Mouse (Mus musculus): Measurements from ENCODE around the gene Hpse2. TPM values are rescaled to one million over a fixed set of nuclear protein-coding genes. Genes with fewer than 3 reads are reported as not detected.
"Not testable (repeated sequence)": the region's sequence is repeated elsewhere in the genome, so short reads cannot be mapped to it uniquely, and the experiment has no call there.

The Hpse2 gene
- total RNA-seq, 1 experiment from 2014 or later, result not detected

- DNase-seq, result no peak
Observed at GRCm38 (mm10) chr19:42839621-42840294, 548.4 kb downstream of the Hpse2 start.

- DNase-seq, result no peak
Observed at GRCm38 (mm10) chr19:42839118-42839517, 549.0 kb downstream of the Hpse2 start.

GRCm38 (mm10) chr19:42838271-42838670 is 549.9 kb downstream of the Hpse2 start:
- DNase-seq, result no peak

- no peak for DNase-seq
Observed at GRCm38 (mm10) chr19:42837591-42837990, 550.6 kb downstream of the Hpse2 start.

GRCm38 (mm10) chr19:42833126-42833525 is 555.0 kb downstream of the Hpse2 start:
- DNase-seq, result no peak

GRCm38 (mm10) chr19:42832251-42832650 is 555.9 kb downstream of the Hpse2 start:
- no peak for DNase-seq

GRCm38 (mm10) chr19:42829196-42829595 is 559.0 kb downstream of the Hpse2 start:
- no peak for DNase-seq

GRCm38 (mm10) chr19:42827843-42828242 is 560.3 kb downstream of the Hpse2 start:
- DNase-seq, result no peak

GRCm38 (mm10) chr19:42820109-42820508 is 568.0 kb downstream of the Hpse2 start:
- DNase-seq, result no peak

- no peak for DNase-seq
Observed at GRCm38 (mm10) chr19:42817761-42818160, 570.4 kb downstream of the Hpse2 start.

- no peak for DNase-seq
Observed at GRCm38 (mm10) chr19:42816261-42816660, 571.9 kb downstream of the Hpse2 start.

- DNase-seq, result no peak
Observed at GRCm38 (mm10) chr19:42810140-42810539, 578.0 kb downstream of the Hpse2 start.

GRCm38 (mm10) chr19:42809491-42809890 is 578.7 kb downstream of the Hpse2 start:
- no peak for DNase-seq

- DNase-seq, result no peak
Observed at GRCm38 (mm10) chr19:42797866-42798265, 590.3 kb downstream of the Hpse2 start.

GRCm38 (mm10) chr19:42795801-42796200 is 592.4 kb downstream of the Hpse2 start:
- DNase-seq, result no peak

- DNase-seq, result peak; percentile 85
Observed at GRCm38 (mm10) chr19:42794914-42795613, 593.1 kb downstream of the Hpse2 start.

GRCm38 (mm10) chr19:42788311-42788710 is 599.8 kb downstream of the Hpse2 start:
- no peak for DNase-seq

GRCm38 (mm10) chr19:42785562-42786220 is 602.5 kb downstream of the Hpse2 start:
- no peak for DNase-seq

- no peak for DNase-seq
Observed at GRCm38 (mm10) chr19:42785129-42785528, 603.0 kb downstream of the Hpse2 start.

GRCm38 (mm10) chr19:42780156-42780538 is 608.0 kb downstream of the Hpse2 start:
- DNase-seq, result not testable (repeated sequence)

- peak; percentile 90 for DNase-seq
Observed at GRCm38 (mm10) chr19:42779531-42780155, 608.5 kb downstream of the Hpse2 start, which contains the start of gene Hps1. TSS of gene Hps1 (minus strand) at chr19:42779978.

- peak; percentile 50 for DNase-seq
Observed at GRCm38 (mm10) chr19:42777801-42778200, 610.4 kb downstream of the Hpse2 start.

- peak; percentile 37 for DNase-seq
Observed at GRCm38 (mm10) chr19:42776813-42777212, 611.3 kb downstream of the Hpse2 start.

Data from adrenal gland, postnatal 25 days (tissue).